Comparison of ENCODE assay signal across 19 mouse cellular contexts in genomic region chr14:122751552-122751951, GRCm38 (mm10).
DNase-seq lines count a peak whose midpoint lies in the region; ATAC-seq and TF ChIP-seq lines count a peak whose summit lies in the region.
"Had no signal": no experiment of that assay in that cellular context is flagged by ENCODE, and none has a peak within 500 bp of the region (broad histone marks: within the 10 kb centered on the region; RNA-seq: fewer than 3 reads in every experiment).

No protein-coding gene starts in this region.

- no peak overlapping the region for H3K9ac ChIP-seq in liver, adult 2 months (ENCODE audit: low read depth, low read length)
- no peak overlapping the region for H3K9ac ChIP-seq in liver, embryonic 11.5 days (ENCODE audit: low read depth, low read length)
- no peak overlapping the region for H3K9ac ChIP-seq in CH12.LX (ENCODE audit: insufficient read depth, low read depth)
- H3K9ac ChIP-seq: forebrain, embryonic 15.5 days; kidney, embryonic 15.5 days; liver, embryonic 13.5 days; midbrain, embryonic 15.5 days had no signal

- no peak for DNase-seq in gastrocnemius, adult 2 months
- no peak for DNase-seq in gastrocnemius, adult 8-10 months (ENCODE audit: low spot score in 2 of 2)
- DNase-seq in liver, adult 2 months (ENCODE audit: extremely low read depth, low read depth, low spot score) = no peak
- DNase-seq in liver, embryonic 11.5 days (ENCODE audit: low spot score) = no peak
- no peak for DNase-seq in CH12.LX (ENCODE audit: extremely low read depth)
- peak; percentile 35 for DNase-seq in ZHBTc4 (ENCODE audit: low read depth, low spot score)
- no peak for DNase-seq in cerebellum, postnatal 25 days
- no peak for DNase-seq in frontal cortex, postnatal 14 days (ENCODE audit: low spot score in 2 of 2)
- DNase-seq: adrenal gland, postnatal 36 days; cerebellum, adult 9-11 months; gastrocnemius, postnatal 10 days; heart, postnatal 14 days; liver, embryonic 13.5 days; lung, postnatal 4 days had no signal

- no peaks in the 10 kb centered on the region for H3K27me3 ChIP-seq in liver, adult 2 months (ENCODE audit: control insufficient read depth, insufficient read depth, low read length)
- no peaks in the 10 kb centered on the region for H3K27me3 ChIP-seq in liver, embryonic 11.5 days (replicated peaks; ENCODE audit: control insufficient read depth, insufficient read depth, low read length)
- H3K27me3 ChIP-seq in CH12.LX (replicated peaks) = no peaks in the 10 kb centered on the region
- H3K27me3 ChIP-seq: forebrain, embryonic 15.5 days; kidney, embryonic 15.5 days; liver, embryonic 13.5 days; midbrain, embryonic 15.5 days had no signal

- TF ChIP-seq CTCF in gastrocnemius, adult 2 months (IDR thresholded peaks at IDR 0.05) = peak; percentile 16; the same call in 1 of the 2 replicates
- peak; percentile 28; the same call in 1 of the 2 replicates for TF ChIP-seq CTCF in liver, adult 2 months (IDR thresholded peaks at IDR 0.05; ENCODE audit: low read depth, low read length)
- TF ChIP-seq CTCF in CH12.LX (conservative IDR thresholded peaks at IDR 0.05 in 1 of 2, IDR thresholded peaks at IDR 0.05 in 1 of 2; ENCODE audit: low read depth in 2 of 2, low read length in 2 of 2) = peak in 1 of 2 experiments; percentile 40; a peak in 1 of 4 replicates

- intact Hi-C loops in gastrocnemius, adult 2 months (cut with DNase I) = no loop called here

- no peak for ATAC-seq in liver, embryonic 11.5 days (replicated peaks; ENCODE audit: low FRiP score)
- ATAC-seq: activated CD4-positive, CD25-positive, alpha-beta regulatory T cell, adult 4 months; forebrain, embryonic 15.5 days; midbrain, embryonic 15.5 days had no signal

- in situ Hi-C loops in CH12.LX (cut with MboI; ENCODE audit: low pct_ligation_motif_present, low pct_unique_long_range_greater_than_20kb, low sequenced_read_pairs) = no loop called here

- H3K79me2 ChIP-seq in liver, adult 2 months (ENCODE audit: control insufficient read depth, insufficient read depth, low read length) = no peaks in the 10 kb centered on the region; the same call in 1 of the 2 replicates
- no peaks in the 10 kb centered on the region for H3K79me2 ChIP-seq in CH12.LX (replicated peaks; ENCODE audit: control insufficient read depth, extremely low read depth, insufficient read depth, poor library complexity, severe bottlenecking)

- no peak overlapping the region for H3K27ac ChIP-seq in gastrocnemius, adult 2 months
- no peak overlapping the region for H3K27ac ChIP-seq in liver, adult 2 months (replicated peaks; ENCODE audit: insufficient read depth, low read depth, low read length)
- no peak overlapping the region for H3K27ac ChIP-seq in liver, embryonic 11.5 days (ENCODE audit: low read depth, low read length)
- H3K27ac ChIP-seq in CH12.LX (ENCODE audit: insufficient read depth, low read depth) = no peak overlapping the region
- H3K27ac ChIP-seq: forebrain, embryonic 15.5 days; heart, embryonic 10.5 days; kidney, embryonic 15.5 days; liver, embryonic 13.5 days; midbrain, embryonic 15.5 days had no signal

- TF ChIP-seq EP300 in CH12.LX (IDR thresholded peaks at IDR 0.05; ENCODE audit: low read length) = no peak

- H3K4me1 ChIP-seq in liver, adult 2 months (ENCODE audit: control insufficient read depth, insufficient read depth, low read length) = no peaks in the 10 kb centered on the region
- no peaks in the 10 kb centered on the region for H3K4me1 ChIP-seq in liver, embryonic 11.5 days (replicated peaks; ENCODE audit: control insufficient read depth, insufficient read depth, low read length)
- H3K4me1 ChIP-seq in CH12.LX (ENCODE audit: control insufficient read depth in 1 of 2, insufficient read depth in 2 of 2) = peaks cover 5 to 15% of the 10 kb centered on the region in 2 experiments; a peak in 3 of 4 replicates
- H3K4me1 ChIP-seq: forebrain, embryonic 15.5 days; heart, embryonic 10.5 days; kidney, embryonic 15.5 days; liver, embryonic 13.5 days; midbrain, embryonic 15.5 days had no signal

- dilution Hi-C loops in CH12.LX (cut with MboI; ENCODE audit: extremely low pct_ligation_motif_present, extremely low pct_unique_long_range_greater_than_20kb, low sequenced_read_pairs) = no loop called here

- 96% methylated on average over 1 of the region's 1 CpGs for WGBS in liver, adult 2 months
- 85% methylated on average over 1 of the region's 1 CpGs for WGBS in liver, embryonic 11.5 days

- peaks cover 3% of the 10 kb centered on the region; the same call in 1 of the 2 replicates for H3K9me3 ChIP-seq in liver, embryonic 11.5 days (ENCODE audit: control insufficient read depth, low read length)
- H3K9me3 ChIP-seq in CH12.LX (replicated peaks; ENCODE audit: low read length) = no peaks in the 10 kb centered on the region
- H3K9me3 ChIP-seq: forebrain, embryonic 15.5 days; heart, embryonic 10.5 days; kidney, embryonic 15.5 days; liver, embryonic 13.5 days; midbrain, embryonic 15.5 days had no signal

- H3K4me3 ChIP-seq in gastrocnemius, adult 2 months = no peak overlapping the region
- no peak overlapping the region for H3K4me3 ChIP-seq in liver, adult 2 months (ENCODE audit: insufficient read depth, low read depth, low read length)
- no peak overlapping the region for H3K4me3 ChIP-seq in liver, embryonic 11.5 days (ENCODE audit: low read depth, low read length)
- no peak overlapping the region for H3K4me3 ChIP-seq in CH12.LX (replicated peaks in 1 of 3; ENCODE audit: low read depth in 2 of 3, low read length in 2 of 3, poor library complexity in 1 of 3)
- H3K4me3 ChIP-seq: forebrain, embryonic 15.5 days; heart, embryonic 10.5 days; kidney, embryonic 15.5 days; liver, embryonic 13.5 days; midbrain, embryonic 15.5 days had no signal

- TF ChIP-seq RAD21 in CH12.LX (IDR thresholded peaks at IDR 0.05; ENCODE audit: low read depth, low read length) = peak; percentile 40

- H3K36me3 ChIP-seq in liver, adult 2 months (ENCODE audit: control insufficient read depth, insufficient read depth, low read length) = peaks cover 3% of the 10 kb centered on the region; the same call in 1 of the 2 replicates
- no peaks in the 10 kb centered on the region for H3K36me3 ChIP-seq in liver, embryonic 11.5 days (ENCODE audit: control insufficient read depth, insufficient read depth, low read length)
- peaks cover 0 to 6% of the 10 kb centered on the region in 2 experiments for H3K36me3 ChIP-seq in CH12.LX (replicated peaks in 1 of 2; ENCODE audit: control insufficient read depth in 1 of 2, insufficient read depth in 1 of 2, low read length in 1 of 2)
- H3K36me3 ChIP-seq: forebrain, embryonic 15.5 days; heart, embryonic 10.5 days; kidney, embryonic 15.5 days; liver, embryonic 13.5 days; midbrain, embryonic 15.5 days had no signal

- TF ChIP-seq POLR2A in liver, adult 2 months (IDR thresholded peaks at IDR 0.05; ENCODE audit: extremely low read depth, insufficient read depth, low read length) = no peak
- TF ChIP-seq POLR2A in CH12.LX (IDR thresholded peaks at IDR 0.05; ENCODE audit: low read depth, low read length) = no peak

- H3K4me2 ChIP-seq in liver, embryonic 11.5 days = no peak overlapping the region
- no peak overlapping the region for H3K4me2 ChIP-seq in CH12.LX (ENCODE audit: insufficient read depth, low read depth, poor library complexity, severe bottlenecking)
- H3K4me2 ChIP-seq: forebrain, embryonic 15.5 days; kidney, embryonic 15.5 days; liver, embryonic 13.5 days; midbrain, embryonic 15.5 days had no signal

TF ChIP-seq in CH12.LX, 34 proteins besides CTCF, POLR2A, EP300 and RAD21:
- no peak for TF ChIP-seq PAX5 (IDR thresholded peaks at IDR 0.05; ENCODE audit: low read length)
- peak; percentile 27; the same call in 1 of the 2 replicates for TF ChIP-seq SMC3 (IDR thresholded peaks at IDR 0.05; ENCODE audit: low read depth, low read length)
- TF ChIP-seq MAX (IDR thresholded peaks at IDR 0.05; ENCODE audit: low read length) = no peak
- no peak for TF ChIP-seq SIN3A (IDR thresholded peaks at IDR 0.05; ENCODE audit: low read length)
- TF ChIP-seq E2F4 (IDR thresholded peaks at IDR 0.05; ENCODE audit: insufficient replicate concordance, low read depth, low read length) = no peak
- TF ChIP-seq JUN (IDR thresholded peaks at IDR 0.05; ENCODE audit: insufficient read depth, low read depth, low read length) = no peak
- no peak for TF ChIP-seq BHLHE40 (IDR thresholded peaks at IDR 0.05; ENCODE audit: low read depth, low read length)
- no peak for TF ChIP-seq NRF1 (IDR thresholded peaks at IDR 0.05; ENCODE audit: low read depth, low read length)
